Mouse (Mus musculus) G1E (cell line): ENCODE measurements at regions not wholly inside any gene's neighbourhood (a gene's known extent, or its start where the extent isn't known, plus 50 kb on each side); places are given as distances from the start of the nearest gene placed in this dataset.

ENCODE experiments used
- ATAC-seq: 2 replicates; pipeline ENCODE4 v1.8.0; 2016; ENCODE audit warnings: mild to moderate bottlenecking; ENCODE audit not compliant: insufficient number of reproducible peaks, poor library complexity, low FRiP score, severe bottlenecking; ENCODE audit errors: extremely low read depth
- DNase-seq: peaks from one replicate; pipeline ENCODE4 v3.0.0; 2012; ENCODE audit warnings: low spot score
- H3K27me3 ChIP-seq: 2 replicates; pipeline ENCODE4 v1.6.1; 2012; ENCODE audit warnings: mild to moderate bottlenecking, low read length, inconsistent platforms; ENCODE audit not compliant: insufficient read depth
- H3K36me3 ChIP-seq: replicated peaks from 2 replicates; pipeline ENCODE3; 2012; ENCODE audit warnings: mild to moderate bottlenecking, inconsistent platforms
- H3K4me1 ChIP-seq: 2 replicates; pipeline ENCODE4 v1.6.1; 2012; ENCODE audit warnings: low read depth, low read length, inconsistent platforms, mixed read lengths; ENCODE audit not compliant: insufficient read depth
- H3K4me3 ChIP-seq: 2 replicates; pipeline ENCODE4 v1.5.1; 2012; ENCODE audit warnings: low read depth, mild to moderate bottlenecking, inconsistent platforms, low read length, moderate library complexity, mixed read lengths
- H3K9me3 ChIP-seq: replicated peaks from 2 replicates; pipeline ENCODE4 v1.6.1; 2012; ENCODE audit warnings: inconsistent platforms
- CTCF ChIP-seq: IDR thresholded peaks from 2 replicates; pipeline ENCODE4 v1.5.1; 2012; ENCODE audit warnings: low read depth, low read length, inconsistent platforms, mixed read lengths
- GATA1 ChIP-seq: IDR thresholded peaks from 2 replicates; pipeline ENCODE4 v1.6.1; 2012; ENCODE audit warnings: borderline replicate concordance, low read length, inconsistent platforms, mixed read lengths
- GATA2 ChIP-seq: IDR thresholded peaks from 2 replicates; pipeline ENCODE4 v1.6.1; 2012; ENCODE audit warnings: low read depth, low read length, inconsistent platforms, borderline replicate concordance
- POLR2AphosphoS5 ChIP-seq: IDR thresholded peaks from 2 replicates; pipeline ENCODE4 v1.6.1; 2012; ENCODE audit warnings: low read depth, low read length, inconsistent platforms; ENCODE audit not compliant: insufficient replicate concordance
- TAL1 ChIP-seq: conservative IDR thresholded peaks from 2 replicates; pipeline ENCODE4 v1.6.1; 2012; ENCODE audit warnings: low read depth, low read length, inconsistent platforms, mixed read lengths

GRCm38 (mm10) chr7:136631089-136631488 is 263.3 kb upstream of the Mgmt start:
- ATAC-seq (no peak), DNase-seq (no peak)
- no peaks in the 10 kb centered on the region for H3K27me3 ChIP-seq
- no peaks in the 10 kb centered on the region for H3K36me3 ChIP-seq
- H3K4me1 ChIP-seq: no peaks in the 10 kb centered on the region
- H3K9me3 ChIP-seq: peaks cover 54% of the 10 kb centered on the region
- no peak for TF ChIP-seq TAL1
- no peak for TF ChIP-seq GATA2
- no peak overlapping the region; the same call in 1 of the 2 replicates for H3K4me3 ChIP-seq

GRCm38 (mm10) chr7:136640160-136640559 is 254.3 kb upstream of the Mgmt start:
- Histone ChIP-seq H3K27me3 (no peaks in the 10 kb centered on the region), H3K4me3 (no peak overlapping the region), H3K9me3 (peaks cover 52% of the 10 kb centered on the region), H3K4me1 (no peaks in the 10 kb centered on the region), H3K36me3 (no peaks in the 10 kb centered on the region)
- no peak for DNase-seq
- ATAC-seq: no peak
- TF ChIP-seq TAL1: no peak
- no peak for TF ChIP-seq GATA2
- no peak for TF ChIP-seq CTCF
- no peak for TF ChIP-seq GATA1
- TF ChIP-seq POLR2AphosphoS5: no peak

GRCm38 (mm10) chr7:136640771-136641170 is 253.6 kb upstream of the Mgmt start:
- no peak for ATAC-seq
- peaks cover 48% of the 10 kb centered on the region for H3K9me3 ChIP-seq
- TF ChIP-seq GATA1 (no peak), GATA2 (no peak), POLR2AphosphoS5 (no peak), CTCF (no peak)
- H3K27me3 ChIP-seq: no peaks in the 10 kb centered on the region
- no peaks in the 10 kb centered on the region for H3K4me1 ChIP-seq
- H3K36me3 ChIP-seq: no peaks in the 10 kb centered on the region
- H3K4me3 ChIP-seq: no peak overlapping the region
- DNase-seq: no peak

- Histone ChIP-seq H3K9me3 (peaks cover 58% of the 10 kb centered on the region), H3K4me3 (no peak overlapping the region), H3K27me3 (no peaks in the 10 kb centered on the region), H3K36me3 (no peaks in the 10 kb centered on the region), H3K4me1 (no peaks in the 10 kb centered on the region)
- ATAC-seq (no peak), DNase-seq (no peak)
- TF ChIP-seq GATA2 (no peak), TAL1 (no peak), POLR2AphosphoS5 (no peak), CTCF (no peak)
Observed at GRCm38 (mm10) chr7:136649796-136650195, 244.6 kb upstream of the Mgmt start.

- TF ChIP-seq GATA2: no peak
- no peak for TF ChIP-seq GATA1
- no peak for TF ChIP-seq TAL1
- TF ChIP-seq CTCF: no peak
- no peaks in the 10 kb centered on the region for H3K27me3 ChIP-seq
- no peak overlapping the region for H3K4me3 ChIP-seq
- H3K36me3 ChIP-seq: no peaks in the 10 kb centered on the region
- ATAC-seq (no peak), DNase-seq (no peak)
- H3K9me3 ChIP-seq: peaks cover 38% of the 10 kb centered on the region
- no peaks in the 10 kb centered on the region for H3K4me1 ChIP-seq
Observed at GRCm38 (mm10) chr7:136659930-136660329, 234.5 kb upstream of the Mgmt start.

GRCm38 (mm10) chr7:136660401-136660800 is 234.0 kb upstream of the Mgmt start:
- DNase-seq: no peak
- H3K4me1 ChIP-seq: no peaks in the 10 kb centered on the region
- peaks cover 35% of the 10 kb centered on the region for H3K9me3 ChIP-seq
- no peaks in the 10 kb centered on the region for H3K36me3 ChIP-seq
- no peak for ATAC-seq
- no peaks in the 10 kb centered on the region for H3K27me3 ChIP-seq
- no peak overlapping the region for H3K4me3 ChIP-seq
- TF ChIP-seq GATA1: no peak
- TF ChIP-seq POLR2AphosphoS5: no peak
- no peak for TF ChIP-seq TAL1
- TF ChIP-seq GATA2: no peak
- TF ChIP-seq CTCF: no peak

GRCm38 (mm10) chr7:136664424-136665082 is 229.9 kb upstream of the Mgmt start:
- ATAC-seq (no peak), DNase-seq (no peak)
- TF ChIP-seq TAL1: no peak
- TF ChIP-seq POLR2AphosphoS5: no peak
- Histone ChIP-seq H3K4me1 (no peaks in the 10 kb centered on the region), H3K36me3 (no peaks in the 10 kb centered on the region), H3K4me3 (no peak overlapping the region), H3K27me3 (no peaks in the 10 kb centered on the region), H3K9me3 (peaks cover 56% of the 10 kb centered on the region)
